Mouse (Mus musculus) bone marrow, adult 2 months (tissue): ENCODE results near the gene Psma5.

Source experiments
- CTCF ChIP-seq: fragments of 200-500 bp; IDR thresholded peaks from 2 replicates; pipeline ENCODE4 v1.5.1; 2011; ENCODE audit warnings: low read length, control low read depth; ENCODE audit not compliant: control insufficient read depth, insufficient read depth
- POLR2A ChIP-seq: fragments of 200-500 bp; IDR thresholded peaks from 2 replicates; pipeline ENCODE4 v1.6.1; 2011; ENCODE audit warnings: low read depth, mild to moderate bottlenecking, control low read depth, low read length, borderline replicate concordance; ENCODE audit not compliant: control insufficient read depth

- TF ChIP-seq CTCF (no peak), POLR2A (no peak)
Observed at GRCm38 (mm10) chr3:108306387-108306786, 49.7 kb downstream of the Psma5 start.
